Mouse (Mus musculus): ENCODE data around the gene Abca4.

GRCm38 (mm10) chr3:122210846-122211245 is 166.6 kb downstream of the Abca4 start:
- no peak for TF ChIP-seq POLR2A (IDR thresholded peaks at IDR 0.05; ENCODE audit: low read depth, low read length)
- no peak for TF ChIP-seq CTCF (conservative IDR thresholded peaks at IDR 0.05; ENCODE audit: insufficient read depth, insufficient read length, low read depth, low read length)
